Mouse (Mus musculus): ENCODE data around the gene Folr1.

The Folr1 gene

GRCm38 (mm10) chr7:101870629-101871028 is at the start of gene Folr1:
Folr1 (minus strand) TSS chr7:101870788.
- no peak for DNase-seq (ENCODE audit: low read depth, low spot score)

DNA sequence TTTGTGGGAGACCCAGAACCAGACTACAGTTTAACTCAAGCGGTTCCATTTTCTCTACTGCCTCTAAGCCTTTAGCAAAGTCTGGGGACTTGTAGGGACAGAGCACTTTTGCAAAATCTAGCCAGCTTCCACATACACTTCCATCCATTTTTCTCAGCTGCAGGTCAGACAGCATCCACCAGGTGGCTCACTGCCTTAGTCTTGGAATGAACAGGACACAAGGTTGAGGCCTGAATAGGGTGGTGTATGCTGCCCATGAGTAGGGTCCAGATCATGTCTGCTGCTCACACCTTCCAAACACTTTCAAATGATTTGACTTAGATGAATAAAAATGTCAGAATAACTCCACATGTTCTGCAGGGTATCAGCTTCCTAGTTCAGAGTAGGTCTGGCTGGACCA is 47.5 kb upstream of the Folr1 start:
- peak; percentile 26 for DNase-seq (ENCODE audit: low read depth, low spot score)

GRCm38 (mm10) chr7:101911982-101912381 is 41.4 kb upstream of the Folr1 start:
- DNase-seq (ENCODE audit: low read depth, low spot score), result no peak

GRCm38 (mm10) chr7:101910138-101910537 is 39.5 kb upstream of the Folr1 start:
- no peak for DNase-seq (ENCODE audit: low read depth, low spot score)

DNA sequence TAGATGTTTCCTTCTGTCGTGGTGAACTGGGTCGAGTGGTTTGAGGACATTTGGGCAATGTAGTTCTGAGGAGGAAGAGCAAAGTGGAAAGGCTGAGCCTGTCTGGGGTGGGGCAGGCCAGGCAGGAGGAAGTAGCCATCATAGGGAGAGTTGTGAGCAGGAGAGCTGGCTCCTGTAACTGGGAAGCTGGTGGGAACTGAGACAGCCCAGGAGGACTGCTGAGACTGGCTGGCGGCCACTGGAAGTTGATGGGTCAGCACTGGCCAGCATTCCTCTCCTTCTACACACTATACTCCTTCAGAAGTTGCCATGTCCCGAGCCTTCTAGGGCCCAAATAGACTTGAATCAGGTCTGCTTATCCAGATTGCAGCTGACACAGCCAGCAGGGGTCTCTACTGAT is 37.8 kb upstream of the Folr1 start:
- no peak for DNase-seq (ENCODE audit: low read depth, low spot score)

- no peak for DNase-seq (ENCODE audit: low read depth, low spot score)
These were observed 36.1 kb upstream of the Folr1 start for GRCm38 (mm10) chr7:101906696-101907095.

DNA sequence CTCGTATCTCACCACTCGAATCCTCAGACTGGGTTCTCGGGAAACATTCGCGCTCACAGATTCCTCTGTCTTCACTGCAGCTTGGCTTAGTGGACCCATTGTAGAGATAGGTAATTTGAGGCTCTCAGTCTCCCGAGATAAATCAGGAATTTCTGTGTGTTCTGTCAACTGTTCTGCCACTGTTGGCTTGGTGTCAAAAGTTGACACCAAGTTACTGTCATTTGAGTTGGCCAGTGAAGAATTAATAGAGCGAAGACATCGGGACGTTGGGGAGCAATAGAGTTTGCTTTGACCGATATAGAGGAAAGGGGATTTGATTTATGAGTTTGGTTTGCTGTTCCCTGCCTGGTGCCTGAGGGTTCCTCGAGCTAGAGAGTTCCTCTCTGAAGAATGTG is 35.7 kb upstream of the Folr1 start, which contains the start of gene Tomt:
Tomt (minus strand) TSS at position 73 of the 395 bp plus-strand sequence.
- no peak for DNase-seq (ENCODE audit: low read depth, low spot score)

DNA sequence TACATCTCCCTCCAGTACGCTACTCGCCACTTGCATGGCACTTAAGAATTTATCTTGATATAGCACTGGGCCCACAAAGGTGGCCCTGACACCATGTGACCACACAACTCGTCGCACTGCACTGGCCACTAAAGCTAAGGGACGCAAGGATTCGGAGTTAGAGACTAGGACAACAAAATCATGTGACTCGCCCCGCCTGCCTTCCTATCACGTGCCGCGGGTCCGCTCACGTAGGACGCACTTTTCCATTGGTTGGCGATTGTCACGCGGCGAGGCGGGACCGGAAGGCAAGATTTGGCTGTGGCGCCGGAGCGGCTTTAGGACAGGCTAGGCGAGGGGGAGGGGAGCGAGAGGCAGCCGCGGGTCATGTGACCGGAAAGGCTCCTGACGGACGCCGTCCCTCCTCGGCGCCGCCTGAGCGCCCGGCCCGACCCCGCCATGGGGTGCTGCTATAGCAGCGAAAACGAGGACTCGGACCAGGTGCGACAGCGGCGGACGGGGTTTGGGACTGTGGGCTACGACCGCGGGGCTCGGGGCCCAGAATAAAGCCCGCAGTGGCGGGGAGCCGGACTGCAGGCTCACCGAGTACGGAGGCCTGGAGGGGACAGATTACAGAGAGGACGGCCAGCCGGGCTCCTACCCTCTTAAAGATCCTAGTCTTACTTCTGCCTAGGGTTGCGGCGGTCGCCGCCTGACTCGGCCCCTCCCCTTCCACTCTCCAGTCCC is 35.1 kb upstream of the Folr1 start, which contains the start of gene Lamtor1:
Lamtor1 (plus strand) TSS at position 344 of the 726 bp plus-strand sequence.
- DNase-seq (ENCODE audit: low read depth, low spot score), result peak; percentile 99

DNA sequence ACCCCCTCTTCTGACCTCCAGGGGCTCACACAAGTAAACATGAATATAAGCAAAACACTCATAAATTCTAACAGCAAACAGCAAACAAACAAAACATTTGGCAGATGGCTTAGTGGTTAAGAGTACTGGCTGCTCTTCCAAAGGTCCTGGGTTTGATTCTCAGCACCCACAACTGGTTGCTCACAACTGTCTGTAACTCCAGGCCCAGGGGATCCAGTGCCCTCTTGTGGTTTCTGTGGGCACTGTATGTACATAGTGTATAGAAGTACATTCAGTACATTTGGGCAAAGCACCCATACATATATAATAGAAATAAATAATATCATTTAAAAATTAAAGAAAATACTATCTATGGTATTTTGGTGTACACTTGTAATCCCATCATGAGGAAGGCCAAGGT is 32.3 kb upstream of the Folr1 start:
- no peak for DNase-seq (ENCODE audit: low read depth, low spot score)

GRCm38 (mm10) chr7:101901969-101902368 is 31.4 kb upstream of the Folr1 start:
- no peak for DNase-seq (ENCODE audit: low read depth, low spot score)

- DNase-seq (ENCODE audit: low read depth, low spot score), result peak; percentile 11
These were observed 29.9 kb upstream of the Folr1 start for GRCm38 (mm10) chr7:101900331-101901097.

DNA sequence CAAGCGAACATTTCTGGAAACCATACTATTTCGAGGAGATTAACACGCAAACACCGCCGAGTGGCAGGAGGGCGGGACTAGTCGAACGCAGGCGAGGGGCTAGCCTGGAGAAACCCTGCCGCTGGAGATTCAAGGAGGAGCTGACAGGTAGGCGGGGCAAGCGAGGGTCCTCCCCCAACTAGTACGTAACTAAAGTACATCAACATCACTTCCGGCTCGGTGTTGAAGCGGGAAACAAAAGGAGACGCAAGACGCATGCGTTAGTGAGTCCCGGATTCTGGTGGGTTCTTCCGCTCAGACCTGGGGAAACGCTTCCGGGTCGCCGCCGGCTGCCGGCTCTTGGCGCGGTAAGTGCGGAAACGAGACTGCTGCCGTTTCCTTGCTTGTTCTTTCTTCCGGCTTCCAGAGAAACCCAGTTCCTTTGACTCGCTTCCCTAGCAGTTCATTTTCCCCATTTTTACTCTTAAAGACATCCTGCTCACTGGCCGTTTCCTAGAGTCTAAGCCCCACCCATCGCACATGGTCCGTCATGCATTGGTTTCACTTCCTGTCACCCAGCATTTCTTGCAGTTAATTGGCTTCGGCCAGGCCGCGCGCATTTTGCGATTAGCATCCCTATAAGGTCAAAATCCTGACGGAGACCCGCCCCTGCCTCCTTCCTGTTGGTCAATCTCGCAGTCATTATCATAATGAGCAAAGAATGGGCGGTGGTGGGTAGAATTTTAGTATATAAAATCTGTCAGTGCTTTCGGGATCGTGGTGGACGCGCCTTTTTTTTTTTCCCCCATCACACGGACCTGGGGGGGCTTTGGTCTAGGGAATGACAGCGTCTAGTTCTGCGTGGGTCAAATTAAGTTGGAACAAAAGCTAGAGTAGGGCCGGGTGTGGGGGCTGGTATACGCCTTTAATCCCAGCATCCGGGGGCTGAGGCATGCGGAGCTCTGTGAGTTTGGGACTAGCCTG is 25.8 kb upstream of the Folr1 start:
- DNase-seq (ENCODE audit: low read depth, low spot score), result peak; percentile 100

- DNase-seq (ENCODE audit: low read depth, low spot score), result no peak
These were observed 25.1 kb upstream of the Folr1 start for GRCm38 (mm10) chr7:101895695-101896094.

GRCm38 (mm10) chr7:101888460-101888859 is 17.9 kb upstream of the Folr1 start:
- no peak for DNase-seq (ENCODE audit: low read depth, low spot score)

- no peak for DNase-seq (ENCODE audit: low read depth, low spot score)
These were observed 15.7 kb upstream of the Folr1 start for GRCm38 (mm10) chr7:101886274-101886673.

- no peak for DNase-seq (ENCODE audit: low read depth, low spot score)
These were observed 13.6 kb upstream of the Folr1 start for GRCm38 (mm10) chr7:101884160-101884559.

DNA sequence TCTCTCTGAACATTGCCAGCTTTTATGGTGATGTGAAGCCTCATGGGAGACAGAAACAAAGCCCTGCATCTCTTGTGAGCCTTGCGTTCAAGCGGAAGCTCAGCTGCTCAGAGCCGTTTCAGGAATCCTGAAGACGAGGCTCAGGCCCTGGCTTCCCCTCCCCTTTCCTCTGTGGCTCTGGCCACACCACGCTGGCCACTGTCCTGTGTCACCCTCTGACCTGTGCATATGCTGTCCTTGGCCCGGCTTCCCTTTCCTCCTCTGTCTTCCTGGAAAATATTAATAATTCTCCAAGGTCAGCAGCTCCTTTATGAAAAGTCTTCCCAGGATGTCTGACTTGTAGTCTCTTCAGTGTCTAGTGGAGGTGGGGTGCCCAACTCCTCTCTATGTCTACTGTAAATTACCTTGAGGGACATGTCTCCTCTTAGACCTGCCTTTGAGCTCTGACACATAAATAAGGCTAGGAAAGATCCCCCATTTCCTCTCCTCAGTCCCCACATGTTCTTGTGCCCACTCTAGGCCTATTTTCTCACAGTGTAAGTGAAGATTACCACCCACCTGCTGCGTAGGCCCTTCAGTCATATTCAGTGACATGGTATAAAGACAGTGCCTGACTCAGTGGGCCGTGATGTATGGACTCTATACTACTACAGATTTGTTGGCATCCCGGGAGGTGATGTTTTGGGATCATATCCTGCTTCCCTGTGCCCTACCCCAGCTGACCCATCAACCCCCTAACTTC is 12.0 kb upstream of the Folr1 start:
- DNase-seq (ENCODE audit: low read depth, low spot score), result no peak

GRCm38 (mm10) chr7:101880855-101881254 is 10.3 kb upstream of the Folr1 start:
- DNase-seq (ENCODE audit: low read depth, low spot score), result no peak

GRCm38 (mm10) chr7:101875978-101876377 is 5.4 kb upstream of the Folr1 start:
- DNase-seq (ENCODE audit: low read depth, low spot score), result no peak

- DNase-seq (ENCODE audit: low read depth, low spot score), result no peak
These were observed 708 bp upstream of the Folr1 start for GRCm38 (mm10) chr7:101871296-101871695.

DNA sequence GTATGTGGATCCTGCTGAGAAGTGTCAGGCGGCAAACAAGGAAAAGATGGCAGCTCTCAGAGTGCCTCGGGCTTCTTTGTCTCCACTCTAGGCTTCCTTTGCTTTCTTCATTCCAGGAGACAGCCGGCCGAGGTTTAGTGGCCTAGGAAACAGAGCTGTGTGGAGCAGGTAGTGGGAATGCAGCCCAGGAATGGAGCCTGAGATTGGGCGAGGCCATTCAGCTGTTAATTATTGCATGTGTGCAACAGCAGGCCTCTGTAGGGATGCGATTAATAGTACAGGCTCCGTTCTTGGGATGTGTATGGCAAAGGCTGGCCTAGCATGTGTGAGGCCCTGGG is 1.5 kb downstream of the Folr1 start:
- DNase-seq (ENCODE audit: low read depth, low spot score), result no peak

All from telencephalon, adult 2 months (tissue).